Mouse (Mus musculus) megakaryocyte-erythroid progenitor cell, adult 5-6 weeks (primary cell): ENCODE data around the gene Tgm7. TPM values are rescaled to one million over a fixed set of nuclear protein-coding genes. Genes with fewer than 3 reads are reported as not detected.
A peak's percentile ranks its signal among the peaks of the same experiment; 100 is the strongest.

Experiments
- ATAC-seq: replicated peaks from 2 replicates; pipeline ENCODE4 v1.8.0; 2016; ENCODE audit warnings: mild to moderate bottlenecking, inconsistent platforms; ENCODE audit not compliant: severe bottlenecking, poor library complexity, low FRiP score, low TSS enrichment
- total RNA-seq, 2 experiments: library from RNA; stranded (forward) in 1 of 2; stranded (reverse) in 1 of 2; fragments of 200-1000, 215-1000 nt in 1 of 2; fragments of >200 nt in 1 of 2; fragmentation: Nextera tagmentation in 1 of 2; gene quantifications; 2 replicates each; pipeline ENCODE4 v1.2.3; 2014 to 2017

Tgm7 gene
- total RNA-seq, 2 experiments from 2014 or later, result not detected

DNA sequence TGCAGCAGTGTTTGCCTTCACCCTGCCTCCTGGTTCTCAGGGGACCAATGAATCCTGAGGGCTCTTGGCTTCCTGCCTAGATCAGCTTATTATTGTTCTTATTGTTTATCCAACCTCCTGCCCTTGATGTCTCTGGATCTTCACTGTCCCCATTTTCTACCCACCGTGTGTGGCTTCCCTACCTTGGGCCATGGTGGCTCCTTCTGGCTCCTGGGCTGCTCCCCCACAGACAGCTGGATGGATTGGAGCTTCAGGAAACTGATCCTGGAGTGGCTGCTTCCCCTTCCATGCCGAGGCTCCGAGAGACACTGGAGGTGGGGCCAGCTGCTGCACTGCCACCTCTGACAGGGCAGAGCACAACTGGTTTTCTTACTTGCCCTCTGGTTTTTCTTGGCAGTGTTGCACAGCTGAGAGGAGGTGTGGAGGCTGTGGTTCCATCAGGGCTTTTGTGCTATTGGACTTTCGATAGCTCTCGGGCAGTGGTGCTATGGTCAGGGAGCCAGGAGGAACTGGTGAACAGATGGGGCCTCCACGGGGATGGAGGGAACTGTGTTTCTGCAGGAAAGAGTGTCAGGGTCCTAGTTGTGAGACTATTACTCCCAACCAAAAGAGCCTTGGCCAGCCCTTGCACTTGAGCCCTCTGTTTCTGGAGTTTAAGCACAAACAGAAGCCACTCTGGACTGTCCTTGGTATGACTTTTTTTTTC lies 24.0 kb downstream of the Tgm7 start, which contains the start of gene Tgm5:
Tgm5 (minus strand) TSS at position 362 of the 706 bp plus-strand sequence.
- no peak for ATAC-seq

DNA sequence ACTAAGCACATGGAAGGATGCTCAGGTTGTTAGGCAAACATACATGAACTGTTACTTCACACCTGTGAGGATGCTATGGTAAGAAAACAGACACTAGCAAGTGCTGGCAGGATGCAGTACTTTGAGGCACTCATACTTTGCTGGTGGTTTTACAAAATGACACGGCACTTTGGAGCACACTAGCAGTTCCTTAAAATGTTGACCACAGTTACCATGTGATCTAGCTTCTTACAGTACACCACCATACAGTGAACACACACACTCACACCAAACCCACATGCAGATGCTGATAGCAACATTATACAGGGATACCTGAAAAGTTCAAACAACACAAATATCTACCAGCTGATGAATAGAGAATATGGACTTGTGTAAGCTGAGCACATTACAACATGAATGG lies 27.0 kb downstream of the Tgm7 start:
- peak; percentile 55; the same call in 1 of the 2 replicates for ATAC-seq

DNA sequence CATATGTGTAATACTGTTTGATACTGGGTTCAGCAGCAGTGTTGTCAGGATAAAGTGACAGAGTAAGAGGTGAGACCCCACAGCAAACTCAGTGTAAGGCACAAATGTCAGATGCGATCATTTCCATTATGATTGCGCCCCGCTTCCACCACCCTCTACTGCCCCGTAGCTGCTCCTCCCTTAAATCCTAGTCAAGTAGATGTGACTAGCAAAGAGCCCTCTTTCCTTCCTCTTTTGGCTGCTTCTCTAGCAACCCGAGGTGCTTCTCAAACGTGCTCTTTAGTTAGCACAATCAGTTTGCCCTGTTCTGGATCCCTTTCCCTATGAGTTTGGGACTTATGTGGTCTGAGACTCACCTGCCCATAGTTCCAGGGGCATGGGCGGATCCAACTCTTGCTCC lies 34.8 kb downstream of the Tgm7 start:
- no peak for ATAC-seq

DNA sequence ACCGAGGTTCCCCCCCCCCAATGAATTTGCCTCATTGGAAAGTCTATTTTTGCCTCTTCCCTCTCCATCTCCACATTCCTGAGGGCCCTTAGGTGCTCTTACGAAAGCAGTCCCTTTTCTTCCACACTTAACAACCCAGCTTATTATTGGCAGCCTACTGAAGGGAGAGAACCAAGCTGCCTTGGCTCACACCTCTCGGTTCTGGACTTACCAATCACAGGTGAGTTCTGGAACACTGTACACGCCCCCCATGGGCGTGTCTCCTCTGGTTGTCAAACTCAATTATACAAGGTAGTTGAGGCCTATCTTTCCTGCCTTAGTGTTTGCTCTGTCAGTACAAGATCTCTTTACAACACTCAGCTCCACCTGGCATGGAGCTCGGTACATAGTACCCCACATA lies 37.7 kb downstream of the Tgm7 start:
- no peak for ATAC-seq

DNA sequence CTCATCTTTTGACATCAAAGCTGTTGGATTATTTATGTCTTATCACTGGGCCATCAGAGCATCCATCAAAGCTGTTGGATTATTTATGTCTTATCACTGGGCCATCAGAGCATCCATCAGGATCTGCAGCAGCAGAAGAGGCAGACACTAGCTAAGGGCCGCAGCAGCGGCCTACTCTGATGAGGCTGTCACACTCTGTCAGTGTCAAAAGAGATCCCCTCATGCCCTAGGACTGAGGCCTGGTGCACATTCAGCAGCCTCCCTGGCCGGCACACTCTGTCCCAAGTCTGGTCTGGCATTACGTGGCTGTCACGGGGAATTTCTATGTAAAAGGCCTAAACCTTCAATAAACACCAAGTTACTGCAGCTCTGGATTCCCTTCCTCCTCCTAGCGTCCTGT lies 40.1 kb downstream of the Tgm7 start:
- no peak for ATAC-seq

DNA sequence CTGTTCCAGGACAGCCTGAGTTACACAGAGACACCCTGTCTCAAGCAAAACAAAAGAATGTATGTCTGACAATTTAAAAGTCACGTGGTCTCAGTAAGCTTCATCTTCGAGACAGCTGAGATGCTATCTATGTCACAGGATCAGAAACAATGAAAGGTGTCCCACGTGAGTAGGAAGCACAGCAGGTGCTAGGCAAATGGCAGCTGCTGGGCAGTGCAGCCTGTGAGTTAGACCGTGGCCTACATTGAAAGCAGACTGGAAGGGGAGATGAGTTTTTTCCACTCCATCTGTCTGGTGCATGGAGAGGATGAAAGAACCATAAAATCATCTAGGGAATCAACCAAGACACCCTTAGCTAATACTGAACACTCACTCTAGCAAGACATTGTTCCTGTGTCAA lies 42.5 kb downstream of the Tgm7 start:
- no peak for ATAC-seq

DNA sequence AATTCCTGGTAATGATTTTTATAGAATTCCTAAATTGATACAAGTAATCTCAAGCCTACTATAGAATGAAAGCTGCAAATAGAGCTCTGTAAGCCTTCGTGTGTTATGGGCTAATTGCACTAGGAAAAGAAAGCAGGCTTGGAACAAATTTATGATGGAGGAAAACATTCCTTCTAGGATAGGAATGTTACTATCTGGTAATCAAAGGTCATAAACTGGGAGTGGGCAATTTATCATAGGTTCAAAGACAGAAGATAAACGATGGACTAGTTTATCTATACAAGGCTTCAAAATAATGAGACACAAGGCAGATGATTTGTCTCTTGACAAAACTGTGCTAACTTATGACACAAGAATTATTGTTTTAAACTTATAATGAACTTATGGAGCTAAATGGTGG lies 48.3 kb downstream of the Tgm7 start:
- no peak for ATAC-seq

DNA sequence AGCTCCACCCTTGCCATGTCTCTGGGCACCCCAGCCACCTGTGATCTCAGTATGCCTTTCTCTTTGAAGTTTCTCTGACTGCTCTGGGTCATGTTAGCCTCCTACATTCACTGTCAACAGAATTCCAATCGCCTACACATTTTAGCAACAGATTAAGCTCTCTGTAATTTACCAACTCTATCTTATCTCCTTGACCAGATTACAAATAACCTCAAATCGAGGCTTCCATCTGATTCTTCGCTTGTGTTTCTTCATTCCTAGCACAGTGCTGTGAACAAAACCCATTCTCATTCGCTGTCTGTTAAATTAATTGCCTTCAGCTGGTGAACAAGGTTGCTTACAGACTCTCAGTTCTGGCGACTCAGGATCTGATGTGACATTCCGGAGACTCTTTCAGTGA lies 51.6 kb downstream of the Tgm7 start:
- ATAC-seq, result no peak

DNA sequence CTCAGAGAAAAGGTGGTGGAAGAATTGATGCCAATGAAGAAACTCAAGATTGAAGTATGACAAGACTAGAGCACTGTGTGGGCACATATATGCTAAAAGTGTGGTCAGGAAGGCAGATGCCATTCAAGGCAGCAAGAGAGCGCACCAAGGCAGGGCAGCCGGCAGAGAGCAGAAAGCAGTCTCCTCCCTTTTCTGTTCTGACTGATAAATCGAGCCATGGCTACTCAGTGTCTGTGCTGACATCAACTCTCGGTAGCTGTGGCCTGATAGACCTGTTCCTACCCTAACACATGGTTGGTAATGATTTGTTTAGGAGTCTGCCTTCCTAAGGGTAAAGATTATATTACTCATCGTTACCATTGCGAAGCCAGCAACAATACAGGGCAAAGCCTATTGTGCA lies 53.7 kb downstream of the Tgm7 start:
- peak; percentile 94 for ATAC-seq

DNA sequence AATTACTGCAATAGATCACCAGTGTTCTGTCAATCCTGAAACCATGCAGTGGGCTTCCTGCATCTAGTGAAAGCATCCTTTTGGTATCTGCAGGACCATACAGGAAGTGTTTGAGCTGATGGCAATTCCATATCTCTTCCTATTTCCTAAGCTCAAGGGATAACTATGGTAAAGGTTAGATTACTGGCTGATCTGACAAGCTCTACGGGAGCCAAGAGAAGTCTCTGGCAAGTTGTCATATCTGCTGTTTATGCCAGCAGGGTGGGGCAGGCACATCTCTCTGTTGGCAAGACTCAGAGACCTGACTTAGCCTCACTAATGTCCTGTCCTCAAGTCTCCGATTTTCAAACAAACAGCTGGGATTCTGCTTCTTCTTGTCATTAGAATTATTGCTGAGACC lies 55.5 kb downstream of the Tgm7 start:
- no peak for ATAC-seq

DNA sequence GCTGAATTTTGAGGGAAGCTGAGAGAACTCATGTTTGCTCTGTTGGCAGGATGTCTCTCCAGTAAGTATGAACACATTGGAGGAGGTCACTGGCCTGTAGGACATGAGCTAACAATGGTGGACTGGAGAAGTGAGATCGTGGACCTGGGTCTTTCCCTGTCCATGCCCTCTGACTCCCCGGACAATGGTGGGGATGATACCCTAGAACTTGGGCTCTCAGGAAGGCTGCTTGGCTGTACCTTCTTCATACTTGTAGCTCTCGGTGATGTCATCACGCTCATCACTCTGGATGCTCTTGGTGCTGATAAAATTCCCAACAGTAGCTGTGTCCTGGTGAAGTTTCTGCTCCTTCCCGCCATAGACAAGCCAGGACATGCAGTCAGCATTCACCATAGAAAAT lies 57.4 kb downstream of the Tgm7 start:
- no peak for ATAC-seq

DNA sequence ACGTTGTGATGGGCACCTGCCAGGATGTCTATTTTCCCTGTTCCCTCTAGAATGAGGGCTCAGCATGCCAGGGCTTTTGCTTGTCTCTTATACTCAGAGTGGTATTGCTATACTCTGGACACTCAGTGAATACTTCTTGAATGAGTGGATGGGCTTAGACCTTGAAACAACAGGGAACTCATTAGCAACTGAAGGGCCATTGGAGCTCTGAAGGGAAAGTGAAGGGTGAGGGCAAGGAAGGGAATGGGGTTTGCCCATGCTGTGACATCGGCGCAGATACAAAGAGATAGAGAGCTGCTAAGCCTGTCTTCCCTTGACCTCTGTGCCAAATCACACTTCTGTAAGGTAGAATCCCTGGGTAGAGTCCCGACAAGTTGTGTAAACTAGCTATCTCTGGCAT lies 63.9 kb downstream of the Tgm7 start:
- ATAC-seq, result no peak

Other genes starting within 250 kb of the Tgm7 start
- gene Ubr1, start 139.1 kb downstream of the Tgm7 start, total RNA-seq (2014; fragmentation: Nextera tagmentation), result 32.9 and 36.0 TPM in 2 replicates
- 36.1 and 39.5 TPM in 2 replicates for gene Ubr1, start 139.1 kb downstream of the Tgm7 start, total RNA-seq (2017)
- 4.4 and 5.8 TPM in 2 replicates for gene Tmem62, start 132.8 kb downstream of the Tgm7 start, total RNA-seq (2014; fragmentation: Nextera tagmentation)
- gene Tmem62, start 132.8 kb downstream of the Tgm7 start, total RNA-seq (2017), result 5.2 and 16.5 TPM in 2 replicates
- 52.3 and 61.3 TPM in 2 replicates for gene Ccndbp1, start 101.4 kb downstream of the Tgm7 start, total RNA-seq (2014; fragmentation: Nextera tagmentation)
- gene Ccndbp1, start 101.4 kb downstream of the Tgm7 start, total RNA-seq (2017), result 28.9 and 73.9 TPM in 2 replicates
- gene Epb42, start 72.7 kb downstream of the Tgm7 start, total RNA-seq (2014; fragmentation: Nextera tagmentation), result 24.6 and 30.0 TPM in 2 replicates
- gene Epb42, start 72.7 kb downstream of the Tgm7 start, total RNA-seq (2017), result 13.0 and 19.8 TPM in 2 replicates
- gene Tgm5, start 24.0 kb downstream of the Tgm7 start, total RNA-seq (2014; fragmentation: Nextera tagmentation), result not detected in 2 replicates
- not detected in 2 replicates for gene Tgm5, start 24.0 kb downstream of the Tgm7 start, total RNA-seq (2017)
- 12.9 and 15.8 TPM in 2 replicates for gene Adal, start 30.6 kb upstream of the Tgm7 start, total RNA-seq (2014; fragmentation: Nextera tagmentation)
- 11.0 and 13.1 TPM in 2 replicates for gene Adal, start 30.6 kb upstream of the Tgm7 start, total RNA-seq (2017)
- gene Lcmt2, start 30.9 kb upstream of the Tgm7 start, total RNA-seq (2014; fragmentation: Nextera tagmentation), result 7.8 and 9.7 TPM in 2 replicates
- gene Lcmt2, start 30.9 kb upstream of the Tgm7 start, total RNA-seq (2017), result 8.7 and 8.8 TPM in 2 replicates
- 62.8 and 83.6 TPM in 2 replicates for gene Tubgcp4, start 60.9 kb upstream of the Tgm7 start, total RNA-seq (2014; fragmentation: Nextera tagmentation)
- 35.4 and 38.5 TPM in 2 replicates for gene Tubgcp4, start 60.9 kb upstream of the Tgm7 start, total RNA-seq (2017)
- 15.0 and 16.4 TPM in 2 replicates for gene Zscan29, start 61.3 kb upstream of the Tgm7 start, total RNA-seq (2014; fragmentation: Nextera tagmentation)
- 12.6 and 12.8 TPM in 2 replicates for gene Zscan29, start 61.3 kb upstream of the Tgm7 start, total RNA-seq (2017)
- gene Trp53bp1, start 161.6 kb upstream of the Tgm7 start, total RNA-seq (2014; fragmentation: Nextera tagmentation), result 22.9 and 33.3 TPM in 2 replicates
- 22.6 and 31.8 TPM in 2 replicates for gene Trp53bp1, start 161.6 kb upstream of the Tgm7 start, total RNA-seq (2017)
- gene Map1a, start 179.8 kb upstream of the Tgm7 start, total RNA-seq (2014; fragmentation: Nextera tagmentation), result 0.10 TPM in 1 of 2 replicates, not detected in the other
- gene Map1a, start 179.8 kb upstream of the Tgm7 start, total RNA-seq (2017), result not detected in 2 replicates
- 8.4 and 14.2 TPM in 2 replicates for gene Ppip5k1, start 245.6 kb upstream of the Tgm7 start, total RNA-seq (2014; fragmentation: Nextera tagmentation)
- gene Ppip5k1, start 245.6 kb upstream of the Tgm7 start, total RNA-seq (2017), result 8.2 and 10.1 TPM in 2 replicates
- gene Ckmt1, start 247.9 kb upstream of the Tgm7 start, total RNA-seq (2014; fragmentation: Nextera tagmentation), result not detected in 2 replicates
- not detected in 2 replicates for gene Ckmt1, start 247.9 kb upstream of the Tgm7 start, total RNA-seq (2017)